Mouse (Mus musculus) kidney, embryonic 15.5 days (tissue): ENCODE data around the gene Nol9. TPM values are rescaled to one million over a fixed set of nuclear protein-coding genes. Genes with fewer than 3 reads are reported as not detected.

Source experiments
- ATAC-seq: fragments of 200-750 bp; cut with Nextera tagmentation; replicated peaks from 2 replicates; pipeline ENCODE4 v1.8.0; 2017; ENCODE audit warnings: moderate TSS enrichment; ENCODE audit not compliant: low FRiP score
- H3K27ac ChIP-seq: fragments of 300-500 bp; sonication (generic); 2 replicates; pipeline ENCODE4 v1.5.1; 2015; ENCODE audit warnings: mild to moderate bottlenecking, inconsistent platforms
- H3K27me3 ChIP-seq: fragments of 300-500 bp; sonication (generic); 2 replicates; pipeline ENCODE4 v1.6.1; 2015; ENCODE audit warnings: inconsistent platforms
- H3K36me3 ChIP-seq: fragments of 300-500 bp; sonication (generic); 2 replicates; pipeline ENCODE4 v1.6.1; 2015; ENCODE audit warnings: inconsistent platforms
- H3K4me1 ChIP-seq: fragments of 300-500 bp; sonication (generic); 2 replicates; pipeline ENCODE4 v1.6.1; 2015; ENCODE audit warnings: inconsistent platforms
- H3K4me2 ChIP-seq: fragments of 300-500 bp; sonication (generic); 2 replicates; pipeline ENCODE4 v1.6.1; 2015; ENCODE audit warnings: moderate library complexity, mild to moderate bottlenecking, inconsistent platforms
- H3K4me3 ChIP-seq: fragments of 300-500 bp; sonication (generic); replicated peaks from 2 replicates; pipeline ENCODE4 v1.5.1; 2015; ENCODE audit warnings: mild to moderate bottlenecking, inconsistent platforms
- H3K9ac ChIP-seq: fragments of 300-500 bp; sonication (generic); 2 replicates; pipeline ENCODE4 v1.6.1; 2015; ENCODE audit warnings: mild to moderate bottlenecking, inconsistent platforms
- H3K9me3 ChIP-seq: fragments of 300-500 bp; sonication (generic); replicated peaks from 2 replicates; pipeline ENCODE4 v1.6.1; 2016; ENCODE audit warnings: inconsistent platforms
- WGBS: fragments of 180-500 bp; shearing (Covaris S2); methylation state at CpG from one replicate; pipeline ENCODE4 v1.1.7; 2015; ENCODE audit warnings: mixed read lengths; 5-methylcytosine and 5-hydroxymethylcytosine counted together
- polyA plus RNA-seq: library from polyadenylated mRNA; unstranded; fragments of >200 nt; fragmentation: Nextera tagmentation; extraction: Ambion mirVana; gene quantifications from 2 replicates; pipeline ENCODE4 v1.2.1, GENCODE M21; 2015

Nol9 gene
- polyA plus RNA-seq, 1 experiment from 2014 or later, result 36.8 TPM

DNA sequence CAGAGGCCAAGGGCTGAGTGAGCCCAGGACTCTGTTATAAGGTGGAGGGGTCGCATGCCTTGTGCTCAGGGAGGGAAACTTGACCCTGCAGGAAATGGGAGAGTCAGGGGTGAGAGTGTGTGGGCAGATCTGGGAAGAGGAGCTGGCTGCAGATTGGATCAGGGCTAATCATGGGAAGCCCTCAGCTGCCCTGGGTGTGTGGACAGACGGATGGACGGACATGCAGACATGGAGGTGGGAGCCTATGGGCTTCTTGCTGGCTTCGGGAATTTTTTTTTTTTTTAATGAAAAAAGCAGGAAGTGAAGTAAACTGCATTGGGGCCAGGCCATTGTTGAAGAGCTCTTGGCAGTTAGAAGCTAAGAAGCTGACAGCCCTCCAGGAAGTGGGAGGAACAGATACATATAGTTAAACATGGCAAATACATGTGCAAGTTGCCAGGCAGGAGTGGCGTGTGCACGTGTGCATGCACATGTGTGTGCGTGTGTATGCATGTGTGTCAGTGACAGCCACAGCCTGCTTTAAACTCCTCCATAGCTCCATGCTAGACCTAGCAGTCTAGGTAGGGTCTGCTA lies 62.0 kb downstream of the Nol9 start:
- peak overlapping the region; percentile 7; the same call in 1 of the 2 replicates for H3K4me2 ChIP-seq
- H3K4me1 ChIP-seq, result peaks cover 62% of the 10 kb centered on the region
- H3K9me3 ChIP-seq, result no peaks in the 10 kb centered on the region
- peaks cover 40% of the 10 kb centered on the region for H3K36me3 ChIP-seq
- no peak overlapping the region for H3K9ac ChIP-seq
- H3K4me3 ChIP-seq, result no peak overlapping the region
- 25% methylated on average over 7 of the region's 7 CpGs for WGBS
- peak overlapping the region; percentile 77 for H3K27ac ChIP-seq
- H3K27me3 ChIP-seq, result no peaks in the 10 kb centered on the region
- 0 out of 2 replicates have a peak, but pooled peaks have one; percentile 19 for ATAC-seq

DNA sequence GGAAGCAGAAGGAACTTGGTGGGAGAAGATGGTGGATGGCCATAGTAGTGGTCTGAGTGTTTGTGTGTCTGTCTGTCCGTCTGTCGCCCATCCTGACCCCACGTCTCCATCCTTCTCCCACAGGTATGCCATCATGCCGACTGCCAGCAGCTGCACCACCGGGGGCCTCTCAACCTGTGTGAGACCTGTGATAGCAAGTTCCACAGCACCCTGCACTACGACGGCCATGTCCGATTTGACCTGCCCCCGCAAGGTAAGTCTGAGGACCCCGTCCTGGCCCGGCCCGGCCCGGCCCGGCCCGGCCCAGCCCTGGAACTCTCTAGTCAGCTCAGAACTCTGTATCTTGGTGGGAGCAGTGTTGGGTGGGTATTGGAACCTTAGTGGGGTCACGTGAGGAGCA lies 62.8 kb downstream of the Nol9 start:
- Histone ChIP-seq H3K27me3 (no peaks in the 10 kb centered on the region), H3K4me1 (peaks cover 57% of the 10 kb centered on the region), H3K9me3 (no peaks in the 10 kb centered on the region), H3K9ac (no peak overlapping the region), H3K4me2 (no peak overlapping the region), H3K36me3 (peaks cover 46% of the 10 kb centered on the region), H3K27ac (no peak overlapping the region), H3K4me3 (no peak overlapping the region)
- ATAC-seq, result no peak
- WGBS, result 93% methylated on average over 16 of the region's 16 CpGs

DNA sequence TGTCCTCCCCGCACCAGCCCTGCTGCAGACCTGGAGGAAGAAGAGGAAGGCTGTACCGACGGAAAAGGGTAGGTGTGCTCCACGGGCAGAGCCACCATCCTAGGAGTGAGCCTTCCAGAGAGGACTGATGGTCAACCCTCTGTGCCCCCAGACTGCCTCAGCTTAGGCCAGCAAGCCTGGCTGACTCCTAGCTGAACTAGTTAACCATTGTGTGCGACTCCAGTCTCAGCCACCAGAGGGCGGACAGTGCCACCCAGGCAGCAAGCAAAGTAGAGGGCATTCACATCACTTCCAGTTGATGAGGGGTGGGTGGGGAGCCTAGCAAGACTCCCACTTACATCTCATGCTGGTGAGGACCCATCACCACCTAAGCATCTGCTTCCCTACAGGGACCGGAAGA lies 63.9 kb downstream of the Nol9 start:
- Histone ChIP-seq H3K4me3 (no peak overlapping the region), H3K36me3 (peaks cover 48% of the 10 kb centered on the region), H3K4me1 (peaks cover 58% of the 10 kb centered on the region), H3K9me3 (no peaks in the 10 kb centered on the region), H3K4me2 (no peak overlapping the region), H3K27ac (no peak overlapping the region), H3K27me3 (no peaks in the 10 kb centered on the region), H3K9ac (no peak overlapping the region)
- 42% methylated on average over 7 of the region's 7 CpGs for WGBS
- ATAC-seq, result no peak

DNA sequence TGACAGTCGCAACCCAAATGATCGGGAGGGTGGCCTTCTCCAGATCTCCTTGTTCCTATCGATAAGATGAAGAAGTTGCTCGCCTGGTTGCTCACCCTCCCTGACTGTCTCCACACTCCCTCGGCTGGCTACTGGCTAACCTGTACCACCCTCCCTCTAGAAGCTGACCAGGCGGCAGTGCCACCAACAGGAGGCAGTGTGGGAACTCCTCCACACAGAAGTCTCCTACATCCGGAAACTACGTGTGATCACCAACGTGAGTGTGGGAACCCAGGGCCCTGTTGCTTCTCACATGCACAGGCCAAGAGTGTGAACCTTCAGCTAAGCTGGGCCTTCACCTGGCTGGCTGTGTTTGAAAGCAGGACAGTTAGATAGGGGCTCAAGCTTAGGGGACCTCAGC lies 67.6 kb downstream of the Nol9 start:
- Histone ChIP-seq H3K4me1 (peaks cover 40% of the 10 kb centered on the region), H3K27ac (peak overlapping the region; percentile 98), H3K9me3 (no peaks in the 10 kb centered on the region), H3K4me2 (no peak overlapping the region), H3K9ac (no peak overlapping the region), H3K4me3 (no peak overlapping the region), H3K27me3 (no peaks in the 10 kb centered on the region), H3K36me3 (peaks cover 84% of the 10 kb centered on the region)
- 63% methylated on average over 9 of the region's 9 CpGs for WGBS
- ATAC-seq, result no peak

DNA sequence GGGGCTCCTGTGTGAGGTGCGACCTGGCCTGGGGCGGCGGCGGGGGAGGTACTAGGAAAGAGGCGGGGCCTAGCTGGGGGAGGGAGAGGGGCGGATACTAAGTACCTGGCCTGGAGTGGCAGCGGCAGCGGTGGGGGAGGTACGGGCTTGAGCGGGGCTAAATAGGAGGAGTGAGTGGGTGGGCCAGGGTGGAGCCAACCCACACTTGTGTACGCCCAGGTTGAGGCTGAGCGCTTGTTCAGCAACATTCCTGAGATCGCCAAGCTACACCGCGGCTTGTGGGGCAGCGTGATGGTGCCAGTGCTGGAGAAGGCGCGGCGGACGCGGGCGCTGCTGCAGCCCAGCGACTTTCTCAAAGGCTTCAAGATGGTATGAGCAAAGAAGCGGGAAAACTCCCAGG lies 68.4 kb downstream of the Nol9 start:
- Histone ChIP-seq H3K4me1 (peaks cover 39% of the 10 kb centered on the region), H3K9ac (peak overlapping the region; percentile 33), H3K4me3 (peak overlapping the region; percentile 43), H3K27ac (peak overlapping the region; percentile 98), H3K4me2 (peak overlapping the region; percentile 71), H3K36me3 (peaks cover 84% of the 10 kb centered on the region), H3K27me3 (no peaks in the 10 kb centered on the region), H3K9me3 (no peaks in the 10 kb centered on the region)
- ATAC-seq, result peak; percentile 88
- WGBS, result 14% methylated on average over 24 of the region's 24 CpGs

DNA sequence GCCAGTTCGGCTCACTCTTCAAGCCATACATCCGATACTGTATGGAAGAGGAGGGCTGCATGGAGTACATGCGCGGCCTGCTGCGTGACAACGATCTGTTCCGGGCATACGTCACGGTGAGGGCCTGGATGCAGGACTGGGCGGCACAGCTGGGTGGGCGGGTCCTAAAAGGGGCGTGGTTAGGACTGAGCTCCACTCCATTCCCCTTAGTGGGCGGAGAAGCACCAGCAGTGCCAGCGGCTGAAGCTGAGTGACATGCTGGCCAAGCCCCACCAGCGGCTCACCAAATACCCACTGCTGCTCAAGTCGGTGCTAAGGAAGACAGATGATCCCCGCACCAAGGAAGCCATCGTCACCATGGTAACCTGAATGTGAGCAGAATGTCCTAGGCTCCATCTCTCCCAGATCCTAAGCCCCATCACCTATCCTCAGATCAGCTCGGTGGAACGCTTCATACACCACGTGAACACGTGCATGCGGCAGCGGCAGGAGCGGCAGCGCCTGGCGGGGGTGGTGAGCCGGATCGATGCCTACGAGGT lies 68.9 kb downstream of the Nol9 start:
- peak; percentile 93 for ATAC-seq
- H3K27ac ChIP-seq, result peak overlapping the region; percentile 98
- WGBS, result 16% methylated on average over 30 of the region's 30 CpGs
- no peaks in the 10 kb centered on the region for H3K27me3 ChIP-seq
- peaks cover 84% of the 10 kb centered on the region for H3K36me3 ChIP-seq
- H3K4me3 ChIP-seq, result peak overlapping the region; percentile 43
- H3K9ac ChIP-seq, result peak overlapping the region; percentile 33
- no peaks in the 10 kb centered on the region for H3K9me3 ChIP-seq
- peak overlapping the region; percentile 71 for H3K4me2 ChIP-seq
- H3K4me1 ChIP-seq, result peaks cover 38% of the 10 kb centered on the region

DNA sequence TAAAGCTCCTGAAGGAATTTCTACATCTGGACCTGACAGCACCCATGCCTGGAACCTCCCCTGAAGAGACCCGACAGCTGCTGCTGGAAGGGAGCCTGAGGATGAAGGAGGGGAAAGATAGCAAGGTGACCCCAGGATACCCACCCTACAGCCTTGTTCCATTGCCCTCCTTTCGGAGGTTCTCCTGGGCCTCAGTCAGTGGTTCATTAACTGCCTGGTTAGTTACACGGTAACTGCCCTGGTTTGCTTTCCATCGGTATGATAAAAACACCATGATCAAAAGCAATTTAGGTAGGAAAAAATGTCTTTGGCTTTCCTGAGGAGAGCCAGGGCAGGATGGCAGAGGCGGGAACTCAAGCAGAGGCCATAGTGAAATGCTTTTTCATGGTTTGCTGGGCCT lies 69.6 kb downstream of the Nol9 start:
- WGBS, result 69% methylated on average over 5 of the region's 5 CpGs

DNA sequence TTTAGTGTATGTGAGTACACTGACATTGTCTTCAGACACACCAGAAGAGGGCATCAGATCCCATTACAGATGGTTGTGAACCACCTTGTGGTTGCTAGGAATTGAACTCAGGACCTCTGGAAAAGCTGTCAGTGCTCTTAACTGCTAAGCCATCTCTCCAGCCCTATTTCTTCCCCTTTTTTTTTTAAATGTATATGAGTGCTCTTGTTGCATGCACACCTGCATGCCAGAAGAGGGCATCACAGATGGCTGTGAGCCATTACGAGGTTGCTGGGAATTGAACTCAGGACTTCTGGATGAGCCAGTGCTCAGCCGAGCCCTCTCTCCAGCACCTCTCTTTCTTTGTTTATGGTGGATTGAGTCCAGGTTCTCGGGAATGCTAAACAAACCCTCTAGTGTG lies 70.4 kb downstream of the Nol9 start:
- Histone ChIP-seq H3K9me3 (no peaks in the 10 kb centered on the region), H3K36me3 (peaks cover 84% of the 10 kb centered on the region)
- no peak for ATAC-seq

More for the DNA sequence above, 69.6 kb downstream of the Nol9 start:
- H3K36me3 ChIP-seq, result peaks cover 84% of the 10 kb centered on the region
- peak overlapping the region; percentile 71 for H3K4me2 ChIP-seq
- H3K9ac ChIP-seq, result no peak overlapping the region
- H3K9me3 ChIP-seq, result no peaks in the 10 kb centered on the region
- H3K4me1 ChIP-seq, result peaks cover 40% of the 10 kb centered on the region
- peak overlapping the region; percentile 43 for H3K4me3 ChIP-seq
- no peaks in the 10 kb centered on the region for H3K27me3 ChIP-seq
- H3K27ac ChIP-seq, result peak overlapping the region; percentile 98
- no peak for ATAC-seq

DNA sequence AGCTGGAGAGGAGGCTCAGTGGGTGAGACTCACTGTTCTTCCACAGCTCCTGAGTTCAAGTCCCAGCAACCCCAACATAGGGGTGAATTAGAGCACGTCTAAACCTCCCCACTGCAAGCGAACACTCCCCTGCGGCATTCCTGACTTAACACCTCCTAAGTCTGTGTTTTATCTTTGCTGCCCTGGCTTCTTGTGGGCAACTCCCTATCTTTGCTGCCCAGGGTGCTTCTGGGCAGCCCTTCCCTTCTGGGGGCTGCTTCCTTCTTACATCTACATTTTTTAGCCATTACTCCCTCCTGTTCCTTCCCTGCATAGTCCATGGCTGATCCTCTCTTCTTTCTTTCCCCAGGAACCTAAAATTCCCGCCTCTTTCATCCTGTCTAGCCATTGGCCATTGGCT lies 71.6 kb downstream of the Nol9 start:
- 90% methylated on average over 4 of the region's 4 CpGs for WGBS
- peaks cover 82% of the 10 kb centered on the region for H3K36me3 ChIP-seq
- H3K4me3 ChIP-seq, result no peak overlapping the region
- H3K9me3 ChIP-seq, result no peaks in the 10 kb centered on the region
- H3K4me1 ChIP-seq, result peaks cover 50% of the 10 kb centered on the region
- H3K9ac ChIP-seq, result no peak overlapping the region
- H3K27ac ChIP-seq, result no peak overlapping the region
- no peak for ATAC-seq
- H3K27me3 ChIP-seq, result peaks cover 17% of the 10 kb centered on the region; the same call in 1 of the 2 replicates
- no peak overlapping the region for H3K4me2 ChIP-seq

More for the DNA sequence above, 70.4 kb downstream of the Nol9 start:
- Histone ChIP-seq H3K27ac (no peak overlapping the region), H3K27me3 (peaks cover 8% of the 10 kb centered on the region; the same call in 1 of the 2 replicates), H3K4me3 (no peak overlapping the region), H3K4me2 (no peak overlapping the region), H3K9ac (no peak overlapping the region), H3K4me1 (peaks cover 40% of the 10 kb centered on the region)
- WGBS, result 75% methylated on average over 3 of the region's 3 CpGs

Other genes starting within 250 kb of the Nol9 start
- 87.9 and 104 TPM in 2 replicates for gene Camta1, start 177.4 kb upstream of the Nol9 start, polyA plus RNA-seq
- gene Dnajc11, start 105.6 kb upstream of the Nol9 start, polyA plus RNA-seq, result 77.6 and 78.3 TPM in 2 replicates
- gene Thap3, start 50.3 kb upstream of the Nol9 start, polyA plus RNA-seq, result 39.2 and 44.8 TPM in 2 replicates
- gene Phf13, start 43.1 kb upstream of the Nol9 start, polyA plus RNA-seq, result 31.2 and 32.1 TPM in 2 replicates
- 11.7 and 12.5 TPM in 2 replicates for gene Klhl21, start 30.5 kb upstream of the Nol9 start, polyA plus RNA-seq
- 17.7 and 23.8 TPM in 2 replicates for gene Zbtb48, start 11.7 kb upstream of the Nol9 start, polyA plus RNA-seq
- 0.45 and 0.86 TPM in 2 replicates for gene Tas1r1, start 753 bp upstream of the Nol9 start, polyA plus RNA-seq
- gene Plekhg5, start 33.2 kb downstream of the Nol9 start, polyA plus RNA-seq, result 19.8 and 20.9 TPM in 2 replicates
- gene Tnfrsf25, start 76.6 kb downstream of the Nol9 start, polyA plus RNA-seq, result 1.5 and 2.4 TPM in 2 replicates
- gene Espn, start 113.0 kb downstream of the Nol9 start, polyA plus RNA-seq, result 25.5 and 28.1 TPM in 2 replicates
- gene Hes2, start 119.5 kb downstream of the Nol9 start, polyA plus RNA-seq, result 0.08 and 0.17 TPM in 2 replicates
- 65.6 and 71.7 TPM in 2 replicates for gene Acot7, start 138.8 kb downstream of the Nol9 start, polyA plus RNA-seq
- gene Gpr153, start 234.9 kb downstream of the Nol9 start, polyA plus RNA-seq, result 6.2 and 7.8 TPM in 2 replicates